Mouse (Mus musculus): ENCODE results near the gene Nasp.

The Nasp gene

DNA sequence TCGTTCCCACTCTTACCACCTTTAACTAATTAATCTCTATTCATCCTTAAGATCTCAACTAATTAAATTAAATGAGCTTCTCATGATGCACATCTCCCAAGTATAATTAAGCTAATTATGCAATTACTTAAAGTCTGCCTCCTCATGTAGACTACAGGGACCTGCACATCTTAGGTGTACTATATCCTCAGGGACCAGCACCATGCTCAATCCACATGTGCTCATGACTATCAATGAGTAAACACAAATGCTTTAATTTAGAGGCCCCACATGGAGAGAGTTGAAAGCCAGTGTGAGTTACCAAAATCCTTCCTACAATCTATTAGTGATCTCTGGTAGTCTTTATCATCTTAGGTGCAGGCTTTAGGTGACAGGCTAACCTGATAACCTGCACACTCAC is 7.5 kb upstream of the Nasp start:
- DNase-seq (ENCODE audit: low spot score): no peak

DNA sequence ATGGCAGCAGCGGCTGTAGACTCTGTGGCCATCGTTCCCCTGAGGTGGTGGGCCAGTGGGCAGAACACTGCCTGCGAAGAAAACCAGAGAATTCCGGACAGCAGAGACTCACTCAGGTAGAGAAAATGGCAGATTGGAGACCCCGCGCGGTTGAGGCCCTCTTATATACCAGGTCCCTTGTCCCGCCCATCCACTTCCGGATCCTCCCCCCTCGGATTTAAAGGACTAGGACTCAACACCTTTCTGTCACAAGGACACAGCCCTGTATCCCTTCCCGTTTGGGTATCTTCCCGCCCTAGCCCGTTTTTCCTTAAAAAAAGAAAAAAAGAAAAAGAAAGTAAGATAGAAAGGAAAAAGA is 403 bp downstream of the Nasp start:
- DNase-seq (ENCODE audit: low spot score): peak; percentile 82

DNA sequence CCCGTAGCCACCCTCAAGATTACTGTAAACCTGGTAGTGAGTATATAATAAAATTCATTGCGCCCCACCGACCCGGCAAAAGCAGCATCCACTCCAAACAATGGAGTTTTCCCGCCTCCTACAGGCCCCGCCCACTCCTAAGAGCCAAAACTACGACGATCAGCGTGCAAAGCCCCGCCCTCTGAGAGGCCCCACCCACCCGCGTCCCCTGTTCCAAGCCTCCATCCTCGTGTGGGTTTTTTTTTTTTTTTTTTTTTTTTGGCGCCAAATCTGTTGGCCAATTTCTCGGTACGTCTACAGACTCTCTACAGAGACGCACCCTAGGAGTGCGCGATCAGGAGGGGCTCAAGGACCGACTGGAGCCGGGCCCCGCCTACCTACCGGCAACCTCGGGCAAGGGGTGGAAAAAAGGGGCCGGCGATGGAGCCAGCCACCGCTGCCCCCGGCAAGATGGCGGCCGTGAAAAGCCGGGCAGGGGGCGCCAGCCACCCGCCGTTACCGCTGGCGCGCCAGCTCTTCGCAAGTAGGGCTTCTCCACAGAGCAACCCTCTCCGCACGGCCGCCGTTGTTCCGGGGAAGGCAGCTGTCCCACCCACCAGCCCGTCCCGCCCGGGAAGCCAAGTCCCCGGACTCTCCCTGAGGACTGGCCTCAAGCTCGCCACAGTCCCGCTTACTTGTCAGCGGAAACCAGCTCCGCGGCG is 933 bp downstream of the Nasp start:
- DNase-seq (ENCODE audit: low spot score): peak; percentile 79

DNA sequence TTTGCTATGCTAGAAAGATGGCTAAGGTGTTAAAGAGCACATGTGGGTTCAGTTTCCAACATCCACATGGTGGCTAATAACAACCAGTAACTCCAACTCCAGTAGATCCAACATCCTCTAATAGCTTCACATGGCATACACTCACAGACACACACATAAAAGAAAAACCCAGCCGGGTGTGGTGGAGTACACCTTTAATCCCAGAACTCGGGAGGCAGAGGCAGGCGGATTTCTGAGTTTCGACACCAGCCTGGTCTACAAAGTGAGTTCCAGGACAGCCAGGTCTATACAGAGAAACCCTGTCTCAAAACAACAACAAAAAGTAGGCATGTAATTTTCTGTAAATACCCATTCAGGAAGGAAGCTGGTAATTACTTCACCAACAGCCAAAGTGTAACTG is 2.9 kb downstream of the Nasp start:
- DNase-seq (ENCODE audit: low spot score): no peak

DNA sequence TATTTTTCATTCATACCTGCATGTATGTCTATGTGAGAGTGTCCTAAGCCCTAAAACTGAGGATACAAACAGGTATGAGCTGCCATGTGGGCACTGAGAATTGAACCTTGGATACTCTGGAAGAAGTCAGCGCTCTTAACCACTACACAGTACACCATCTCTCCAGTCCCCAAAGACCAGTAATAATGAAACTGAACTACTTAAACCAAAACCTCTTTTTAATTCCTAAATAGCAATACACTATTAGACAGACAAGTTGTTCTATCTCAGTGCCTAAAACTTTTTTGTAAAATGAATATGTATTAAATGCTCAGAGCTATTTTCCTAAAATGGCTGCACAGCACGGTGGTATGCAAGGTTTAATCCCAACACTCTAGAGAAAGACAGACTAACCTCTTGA is 12.5 kb downstream of the Nasp start:
- no peak for DNase-seq (ENCODE audit: low spot score)

DNA sequence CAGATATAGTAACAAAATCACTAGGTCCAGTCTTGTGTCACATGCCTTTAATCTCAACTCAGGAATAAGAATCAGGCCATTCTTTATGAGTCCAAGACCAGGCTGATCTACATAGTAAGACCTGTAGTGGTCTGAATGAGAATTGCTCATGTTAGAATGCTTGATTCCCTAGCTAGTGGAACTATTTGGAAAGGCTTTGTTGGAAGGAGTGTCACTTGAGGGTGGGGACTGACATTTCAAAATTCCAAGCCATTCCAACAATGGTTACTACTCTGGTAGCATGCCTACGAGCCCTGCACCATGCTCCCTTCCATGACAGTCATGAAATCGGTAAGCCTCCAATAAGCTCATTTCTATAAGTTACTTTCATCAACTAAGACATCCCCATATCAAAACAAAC is 15.1 kb downstream of the Nasp start:
- no peak for DNase-seq (ENCODE audit: low spot score)

DNA sequence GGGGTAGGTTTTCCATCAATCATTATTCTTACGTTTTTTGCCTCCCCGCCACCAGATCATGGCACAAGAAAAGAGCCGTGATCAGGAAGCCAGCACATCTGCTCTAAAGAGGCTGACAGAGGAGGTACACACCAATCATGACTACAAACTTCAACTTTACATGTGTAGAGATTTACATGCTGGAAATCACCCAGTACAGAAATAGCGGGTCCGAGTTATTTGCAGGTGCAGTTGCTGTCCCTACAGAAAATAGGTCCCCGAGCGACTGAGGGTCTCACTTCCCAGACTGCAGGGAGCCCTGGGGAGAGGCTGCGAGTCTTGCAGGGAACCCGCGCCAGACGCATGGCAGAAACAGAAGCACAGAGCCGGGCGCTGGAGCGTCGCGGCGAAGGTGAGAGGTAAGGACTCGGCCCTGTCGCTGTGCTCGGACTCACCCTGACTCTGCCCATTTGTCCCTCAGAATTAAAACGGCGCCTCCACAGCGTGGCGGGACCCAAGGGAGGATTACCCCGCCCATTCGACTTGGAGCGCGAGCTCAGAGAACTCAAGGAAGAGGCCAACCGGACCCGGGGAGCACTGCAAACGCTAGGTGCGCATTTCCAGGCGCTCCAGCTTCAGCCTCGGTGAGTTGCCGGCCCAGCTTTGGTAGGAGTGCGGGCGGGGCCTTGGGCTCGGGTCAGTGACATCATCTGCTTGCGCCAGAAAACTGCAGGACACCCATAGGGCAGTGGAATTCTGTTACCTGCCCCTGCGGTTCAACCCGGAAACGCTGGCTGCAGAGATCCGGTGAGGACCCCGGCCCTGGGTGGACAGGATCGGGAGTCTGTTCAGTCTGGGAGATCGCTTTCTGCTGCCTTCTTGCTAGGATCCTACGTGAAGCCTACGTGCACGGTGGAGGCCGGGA is 30.5 kb downstream of the Nasp start:
- peak; percentile 71 for DNase-seq (ENCODE audit: low spot score)

DNA sequence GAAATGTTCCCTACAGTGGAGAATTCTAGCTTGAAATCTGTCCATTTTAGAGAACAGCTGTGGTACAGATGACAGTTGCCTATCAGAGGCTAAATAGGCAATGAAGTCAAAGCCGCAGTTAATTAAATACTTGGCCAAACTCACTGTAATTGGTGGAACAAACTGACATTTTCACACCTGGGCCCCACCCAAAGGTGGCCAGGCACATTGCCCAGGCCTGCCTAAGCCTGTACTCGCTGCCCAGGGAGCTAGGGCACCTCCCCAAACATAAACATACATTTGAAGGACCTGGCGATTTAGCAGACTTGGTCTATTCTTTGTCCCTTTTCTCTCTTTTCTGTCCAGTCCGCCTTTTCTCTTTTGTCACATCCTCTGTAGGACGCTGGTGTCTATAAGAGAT is 31.4 kb downstream of the Nasp start, which contains the start of gene Ccdc17:
TSS of gene Ccdc17 (plus strand) at position 276 of the 400 bp plus-strand sequence.
- DNase-seq (ENCODE audit: low spot score): peak; percentile 7

DNA sequence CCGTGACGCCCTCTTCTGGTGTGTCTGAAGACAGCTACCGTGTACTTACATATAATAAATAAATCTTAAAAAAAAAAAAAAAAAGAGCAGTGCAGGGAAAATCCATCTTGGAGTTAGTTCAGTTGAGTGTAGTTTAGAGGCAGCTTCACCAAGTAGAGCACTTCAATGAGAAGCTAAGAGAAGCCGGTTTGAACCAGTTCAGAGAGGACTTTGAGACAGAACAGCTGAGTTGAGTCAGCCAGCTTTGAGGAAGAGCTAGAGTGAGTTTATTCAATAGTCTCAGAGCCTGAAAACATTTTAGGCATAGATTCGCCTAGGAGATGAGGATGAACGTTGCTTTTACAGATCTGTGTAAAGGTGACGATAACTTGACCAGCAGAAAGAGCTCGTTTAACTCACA is 31.9 kb downstream of the Nasp start:
- no peak for DNase-seq (ENCODE audit: low spot score)

DNA sequence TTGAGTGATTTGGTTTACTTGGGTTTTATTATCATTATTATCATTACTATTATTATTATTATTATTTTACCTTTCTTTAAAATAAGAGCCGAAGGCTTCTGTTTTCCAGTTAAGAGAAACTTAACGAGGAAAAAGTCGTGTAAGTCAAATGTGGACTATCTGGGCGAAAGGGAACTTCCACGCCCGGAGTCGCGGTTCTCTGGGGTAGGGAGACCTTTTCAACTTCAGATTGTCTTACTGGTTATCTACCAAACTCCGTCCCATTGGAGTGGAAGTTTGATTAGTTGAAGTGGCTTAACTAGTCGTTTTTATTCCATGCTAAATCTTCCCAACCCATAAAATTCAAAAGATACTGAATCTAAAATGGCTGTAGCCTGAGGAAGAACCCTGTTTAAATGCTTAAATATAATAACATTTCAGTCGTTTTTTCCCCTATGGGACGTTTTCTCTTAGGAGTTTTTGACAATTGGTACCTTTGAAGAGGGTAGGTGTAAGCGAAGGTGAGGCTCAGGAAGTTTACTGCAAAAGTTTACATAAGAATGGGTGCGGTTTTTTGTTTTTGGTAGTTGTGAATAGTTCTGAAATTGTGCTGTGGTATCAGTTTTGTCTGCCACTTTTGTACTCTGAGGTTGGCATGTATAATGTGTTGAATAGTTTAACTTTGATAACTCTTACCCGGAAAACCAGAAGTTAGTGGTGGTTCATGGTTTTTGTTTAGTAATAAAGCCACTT is 69.4 kb downstream of the Nasp start:
- DNase-seq (ENCODE audit: low spot score): peak; percentile 7

DNA sequence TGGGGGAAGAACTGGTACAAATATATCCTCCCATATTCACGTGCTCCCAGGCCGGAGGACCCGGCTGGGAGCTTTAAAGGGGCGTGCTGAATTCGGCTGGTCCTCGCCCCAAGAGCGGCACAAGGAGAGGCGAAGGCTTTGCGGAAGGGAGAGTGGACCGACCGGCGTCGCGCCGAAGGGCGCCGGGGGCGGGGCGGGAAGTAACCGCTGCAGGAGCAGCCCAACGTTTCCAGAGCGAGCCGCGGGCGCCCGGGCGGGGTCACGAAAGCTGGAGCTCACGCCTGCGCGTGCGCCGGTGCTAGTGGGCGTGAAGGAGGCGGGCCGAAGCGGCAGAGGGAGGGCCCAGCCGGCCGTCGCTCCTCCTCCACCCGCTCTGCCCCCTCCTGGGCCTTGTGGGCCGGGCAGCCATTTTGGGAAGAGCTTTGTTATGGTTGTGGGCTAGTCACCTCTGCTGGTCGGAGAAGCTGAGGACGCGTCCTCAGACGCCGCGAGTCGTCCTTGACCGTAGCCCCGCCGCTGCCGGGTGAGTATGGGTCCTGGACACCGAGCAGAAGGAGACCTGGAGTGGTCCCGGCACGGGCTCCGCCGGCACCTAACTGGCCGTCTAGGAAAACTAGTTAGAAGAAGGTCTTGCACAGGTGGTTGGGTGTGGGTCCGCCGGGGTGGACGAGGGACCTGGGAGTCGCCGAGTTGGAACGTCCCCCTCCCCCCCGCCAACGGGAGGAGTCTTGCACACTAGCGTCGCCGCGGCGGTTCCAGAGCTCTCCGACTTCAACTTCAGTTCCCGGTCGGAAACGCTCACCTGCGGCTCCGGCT is 70.2 kb downstream of the Nasp start, which contains the start of gene Gpbp1l1:
TSS of gene Gpbp1l1 (plus strand) at position 353 of the 816 bp plus-strand sequence.
- peak; percentile 90 for DNase-seq (ENCODE audit: low spot score)

DNA sequence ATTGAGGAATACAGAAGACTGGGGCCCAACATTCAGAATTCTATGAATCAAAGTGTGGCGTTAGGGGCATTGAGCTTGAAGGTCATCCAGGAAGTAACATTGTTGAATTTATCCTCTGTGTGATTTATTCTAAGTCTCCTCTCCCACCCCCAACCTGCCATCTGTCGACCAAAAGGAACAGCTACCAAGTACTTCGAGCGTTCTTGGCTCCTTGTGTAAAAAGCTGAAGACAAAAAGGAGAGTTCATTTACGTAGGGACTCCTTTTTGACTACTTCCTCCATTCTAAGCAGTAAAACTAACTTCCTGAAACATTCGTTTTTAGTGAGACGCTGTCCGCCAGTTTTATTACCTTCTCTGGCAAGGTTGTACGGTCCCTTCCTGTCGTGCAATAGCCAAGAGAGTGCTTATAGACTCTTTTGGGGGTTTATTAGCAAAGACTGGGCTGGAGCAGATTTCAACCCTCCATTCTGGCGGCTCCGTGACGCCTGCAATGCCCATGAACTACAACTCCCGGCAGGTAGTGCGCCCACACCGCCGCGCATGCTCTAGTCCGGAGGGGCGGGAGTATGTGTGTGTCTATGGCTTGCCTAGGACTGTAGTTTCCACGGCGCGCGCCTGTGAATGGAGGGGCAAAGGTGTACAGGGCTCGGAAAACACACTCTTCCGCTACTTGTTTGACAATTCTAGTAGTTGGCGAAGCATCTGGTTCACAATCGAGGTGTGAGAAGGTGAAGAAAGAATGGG is 71.0 kb downstream of the Nasp start:
- peak; percentile 86 for DNase-seq (ENCODE audit: low spot score)

DNA sequence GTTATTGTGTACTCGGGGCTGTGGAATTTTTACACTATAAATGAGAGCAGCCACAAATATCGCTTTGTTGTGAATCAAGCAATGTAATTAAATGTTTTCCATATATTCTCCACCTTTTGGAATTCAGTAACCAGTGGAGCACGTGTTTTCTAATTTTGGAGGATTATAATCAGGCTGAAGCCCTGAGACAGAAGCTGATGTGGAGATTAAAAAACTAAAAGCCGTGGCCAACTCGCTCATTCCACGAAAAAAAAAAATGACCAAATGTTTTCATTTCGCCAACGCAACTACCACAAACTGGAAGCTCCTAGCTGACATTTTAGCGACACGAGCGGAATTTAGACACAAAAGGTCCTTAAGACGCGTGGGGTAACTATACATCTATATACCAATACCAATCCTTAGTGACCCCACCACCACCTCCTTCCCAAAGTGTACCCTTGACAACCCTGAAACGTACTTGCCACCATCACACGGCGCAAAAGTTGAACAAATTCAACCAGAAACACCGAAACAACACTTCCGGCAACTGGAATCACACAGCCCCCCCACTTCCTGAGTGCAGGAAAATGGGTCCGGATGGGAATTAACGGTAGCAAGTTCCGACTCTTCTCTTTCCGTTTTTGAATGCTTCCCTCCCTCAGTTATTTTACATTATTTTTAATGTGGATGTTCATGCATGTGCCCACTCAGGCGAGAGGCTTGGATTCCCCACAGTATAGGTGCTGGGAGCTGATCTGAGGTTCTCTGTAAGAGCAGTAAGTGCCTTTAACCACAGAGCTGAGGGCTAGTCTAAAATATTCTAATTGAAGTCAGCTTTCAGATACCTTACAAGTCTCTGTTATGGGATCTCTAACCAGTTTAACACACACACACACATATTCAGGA is 72.1 kb downstream of the Nasp start, which contains the start of gene Tmem69:
TSS of gene Tmem69 (minus strand) at position 524 of the 888 bp plus-strand sequence.
- DNase-seq (ENCODE audit: low spot score): peak; percentile 74

DNA sequence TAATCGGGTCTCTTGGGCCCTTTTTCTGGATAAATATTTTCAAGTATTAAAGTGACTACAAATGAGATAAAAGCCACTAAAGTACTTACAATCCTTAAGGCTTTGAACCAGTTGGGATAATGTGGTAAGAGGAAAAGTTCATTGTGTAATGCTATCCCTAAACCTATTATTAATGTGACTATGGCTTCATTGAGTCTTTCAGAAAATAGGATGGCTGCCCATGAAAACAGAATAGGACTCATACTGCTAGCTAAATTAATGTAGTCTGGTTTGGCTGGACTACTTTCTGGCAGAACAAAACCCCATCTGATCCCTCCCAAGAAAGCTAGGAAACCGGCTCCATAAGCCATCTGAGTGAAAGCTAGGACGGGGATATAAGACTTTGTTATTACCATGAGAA is 74.7 kb downstream of the Nasp start:
- no peak for DNase-seq (ENCODE audit: low spot score)
